Mouse (Mus musculus) R1 (cell line): ENCODE measurements at regions not wholly inside any gene's neighbourhood (a gene's known extent, or its start where the extent isn't known, plus 50 kb on each side); places are given as distances from the start of the nearest gene placed in this dataset.

Experiments used
- DNase-seq: peaks from one replicate; pipeline ENCODE4 v3.0.0-alpha.2; 2018; ENCODE audit warnings: low read depth, low spot score

GRCm38 (mm10) chr5:56122130-56122529, 1595.6 kb upstream of the Pcdh7 start:
- peak; percentile 90 for DNase-seq

GRCm38 (mm10) chr5:56141616-56142015, 1576.2 kb upstream of the Pcdh7 start:
- no peak for DNase-seq
